Mouse (Mus musculus) kidney, adult 2 months (tissue): ENCODE data around the gene Tanc2. TPM values are rescaled to one million over a fixed set of nuclear protein-coding genes. Genes with fewer than 3 reads are reported as not detected.

Source experiments
- DNase-seq: peaks from one replicate; pipeline ENCODE4 v3.0.0; 2021
- H3K27ac ChIP-seq: fragments of 200-500 bp; 2 replicates; pipeline ENCODE4 v1.5.1; 2012; ENCODE audit warnings: low read depth, low read length, control low read depth, inconsistent platforms; ENCODE audit not compliant: insufficient read depth
- H3K27me3 ChIP-seq: fragments of 200-500 bp; replicated peaks from 2 replicates; pipeline ENCODE4 v1.6.1; 2012; ENCODE audit warnings: mild to moderate bottlenecking, moderate library complexity, low read length, inconsistent platforms; ENCODE audit not compliant: control insufficient read depth, insufficient read depth
- H3K36me3 ChIP-seq: fragments of 200-500 bp; 2 replicates; pipeline ENCODE4 v1.6.1; 2012; ENCODE audit warnings: mild to moderate bottlenecking, moderate library complexity, low read length, inconsistent platforms; ENCODE audit not compliant: control insufficient read depth, insufficient read depth
- H3K4me1 ChIP-seq: fragments of 200-500 bp; 2 replicates; pipeline ENCODE4 v1.6.1; 2011; ENCODE audit warnings: low read length; ENCODE audit not compliant: control insufficient read depth, insufficient read depth
- H3K4me3 ChIP-seq: fragments of 200-500 bp; 2 replicates; pipeline ENCODE4 v1.5.1; 2011; ENCODE audit warnings: mild to moderate bottlenecking, low read depth, low read length, control low read depth; ENCODE audit not compliant: insufficient read depth
- CTCF ChIP-seq: fragments of 200-500 bp; conservative IDR thresholded peaks from 2 replicates; pipeline ENCODE4 v1.5.1; 2011; ENCODE audit warnings: low read depth, mild to moderate bottlenecking, control low read depth, low read length, moderate library complexity, mixed read lengths; ENCODE audit not compliant: insufficient read depth, insufficient read length
- POLR2A ChIP-seq: fragments of 200-500 bp; IDR thresholded peaks from one replicate; pipeline ENCODE4 v1.6.1; 2011; ENCODE audit warnings: low read depth, low read length, control low read depth
- WGBS: fragments of 180-500 bp; shearing (Covaris S2); methylation state at CpG from one replicate; pipeline ENCODE4 v1.1.7; 2018; 5-methylcytosine and 5-hydroxymethylcytosine counted together
- polyA plus RNA-seq: library from polyadenylated mRNA; depleted of rRNA; stranded (reverse); fragments of >200 nt; gene quantifications from 2 replicates; pipeline ENCODE4 v1.2.3, GENCODE M21; 2012

The Tanc2 gene
- polyA plus RNA-seq, 1 experiment = 19.0 TPM

DNA sequence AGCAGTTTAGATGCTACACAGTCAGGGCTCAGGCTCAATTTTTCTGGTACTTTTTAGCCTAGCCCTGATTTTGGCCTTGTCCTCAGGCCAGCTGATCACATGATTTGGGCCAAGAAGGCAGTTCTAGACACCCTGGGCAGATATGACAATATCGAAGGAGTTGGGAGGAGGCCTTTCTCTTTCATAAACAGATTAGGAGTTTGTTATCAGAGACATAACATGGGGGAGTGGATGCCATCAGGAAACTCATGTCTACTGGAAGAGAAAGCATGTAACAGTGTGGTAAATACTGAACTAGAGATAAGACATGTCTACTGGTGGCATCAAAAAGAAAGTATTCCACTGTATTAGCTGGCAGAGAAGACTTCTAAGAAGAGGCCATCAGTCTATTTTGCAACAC, 295.8 kb downstream of the Tanc2 start:
- H3K27me3 ChIP-seq = no peaks in the 10 kb centered on the region
- WGBS = 85% methylated on average over 1 of the region's 1 CpGs
- TF ChIP-seq POLR2A = no peak
- TF ChIP-seq CTCF = no peak
- H3K27ac ChIP-seq = no peak overlapping the region
- DNase-seq = no peak
- H3K4me1 ChIP-seq = no peaks in the 10 kb centered on the region
- H3K4me3 ChIP-seq = no peak overlapping the region
- peaks cover 5% of the 10 kb centered on the region for H3K36me3 ChIP-seq

- Histone ChIP-seq H3K27ac (no peak overlapping the region), H3K4me3 (no peak overlapping the region), H3K4me1 (no peaks in the 10 kb centered on the region), H3K27me3 (no peaks in the 10 kb centered on the region), H3K36me3 (peaks cover 5% of the 10 kb centered on the region)
- DNase-seq = no peak
- no peak for TF ChIP-seq CTCF
- TF ChIP-seq POLR2A = no peak
- WGBS = 70% methylated on average over 1 of the region's 1 CpGs
Measured at GRCm38 (mm10) chr11:105887281-105887680, 297.5 kb downstream of the Tanc2 start.

DNA sequence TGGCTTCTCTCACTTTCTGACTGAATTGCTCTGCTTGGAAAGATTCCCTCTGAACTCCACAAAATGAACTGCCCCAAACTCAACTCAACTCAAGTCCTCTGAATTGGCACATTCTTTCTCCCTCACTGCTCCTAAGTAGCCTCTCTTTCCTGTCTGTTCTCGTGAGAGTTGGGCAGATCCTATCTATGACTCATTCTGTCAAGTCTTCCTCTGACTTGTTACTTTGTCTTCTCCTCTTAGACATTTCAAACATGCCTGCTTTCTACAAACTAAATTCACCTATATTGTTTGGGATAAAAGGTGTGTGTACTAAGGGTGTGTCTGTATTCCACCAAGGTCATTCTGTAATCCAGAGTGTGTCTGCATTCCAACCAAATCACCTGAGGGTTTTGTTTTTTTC, 309.4 kb downstream of the Tanc2 start:
- no peaks in the 10 kb centered on the region for H3K27me3 ChIP-seq
- WGBS = 31% methylated on average over 1 of the region's 1 CpGs
- H3K27ac ChIP-seq = no peak overlapping the region
- TF ChIP-seq POLR2A = no peak
- TF ChIP-seq CTCF = no peak
- no peak overlapping the region for H3K4me3 ChIP-seq
- H3K4me1 ChIP-seq = no peaks in the 10 kb centered on the region
- no peak for DNase-seq
- H3K36me3 ChIP-seq = no peaks in the 10 kb centered on the region; the same call in 1 of the 2 replicates

DNA sequence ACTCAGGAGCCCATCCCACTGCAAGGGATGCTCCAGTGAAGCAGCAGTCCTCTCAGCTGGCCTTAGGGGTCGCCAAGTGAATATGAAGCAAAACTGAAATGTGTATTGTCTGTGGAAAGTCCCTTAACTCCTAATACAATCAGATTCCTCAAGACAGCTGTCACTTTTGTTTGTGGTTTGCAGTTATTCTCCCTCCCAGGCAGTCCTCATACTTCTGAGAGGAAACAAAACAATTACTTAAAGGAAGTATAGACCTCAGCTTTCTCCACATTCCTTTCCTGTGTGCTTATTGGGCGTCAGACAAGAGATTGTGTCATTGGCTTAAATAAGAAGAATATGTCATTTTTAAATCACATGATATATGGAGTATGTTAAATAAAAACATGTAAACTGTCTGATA, 311.7 kb downstream of the Tanc2 start:
- Histone ChIP-seq H3K4me3 (no peak overlapping the region), H3K36me3 (peaks cover 3% of the 10 kb centered on the region), H3K4me1 (no peaks in the 10 kb centered on the region), H3K27ac (no peak overlapping the region), H3K27me3 (no peaks in the 10 kb centered on the region)
- 71% methylated on average over 2 of the region's 2 CpGs for WGBS
- no peak for DNase-seq
- no peak for TF ChIP-seq CTCF
- no peak for TF ChIP-seq POLR2A

DNA sequence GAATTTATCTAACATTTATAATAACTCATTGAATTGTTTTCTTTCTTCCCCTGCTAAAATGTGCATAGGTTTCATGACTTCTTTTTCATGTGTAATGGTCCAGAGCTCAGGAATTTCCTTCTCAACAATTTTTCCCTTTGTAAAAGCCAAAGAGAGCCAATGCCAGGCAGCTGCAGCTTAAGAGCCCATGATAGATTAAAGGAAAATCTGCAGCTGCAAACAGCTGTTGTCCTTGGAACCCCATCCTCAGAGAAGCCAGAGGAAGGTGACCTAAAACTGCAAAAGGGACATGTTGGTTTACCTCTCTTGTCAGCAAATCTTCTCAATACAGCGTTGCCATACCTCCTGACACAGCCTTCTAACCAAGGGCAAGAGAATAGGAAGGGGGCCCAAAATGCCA, 313.2 kb downstream of the Tanc2 start:
- Histone ChIP-seq H3K4me1 (no peaks in the 10 kb centered on the region), H3K36me3 (peaks cover 3% of the 10 kb centered on the region), H3K4me3 (no peak overlapping the region), H3K27me3 (no peaks in the 10 kb centered on the region), H3K27ac (no peak overlapping the region)
- WGBS = 73% methylated on average over 1 of the region's 1 CpGs
- TF ChIP-seq POLR2A = no peak
- TF ChIP-seq CTCF = no peak
- DNase-seq = no peak

GRCm38 (mm10) chr11:105905529-105906213, 315.9 kb downstream of the Tanc2 start:
- Histone ChIP-seq H3K36me3 (peaks cover 3% of the 10 kb centered on the region), H3K4me3 (no peak overlapping the region), H3K27me3 (no peaks in the 10 kb centered on the region), H3K27ac (no peak overlapping the region), H3K4me1 (no peaks in the 10 kb centered on the region)
- WGBS = 72% methylated on average over 4 of the region's 4 CpGs
- no peak for TF ChIP-seq CTCF
- no peak for TF ChIP-seq POLR2A
- DNase-seq = no peak

DNA sequence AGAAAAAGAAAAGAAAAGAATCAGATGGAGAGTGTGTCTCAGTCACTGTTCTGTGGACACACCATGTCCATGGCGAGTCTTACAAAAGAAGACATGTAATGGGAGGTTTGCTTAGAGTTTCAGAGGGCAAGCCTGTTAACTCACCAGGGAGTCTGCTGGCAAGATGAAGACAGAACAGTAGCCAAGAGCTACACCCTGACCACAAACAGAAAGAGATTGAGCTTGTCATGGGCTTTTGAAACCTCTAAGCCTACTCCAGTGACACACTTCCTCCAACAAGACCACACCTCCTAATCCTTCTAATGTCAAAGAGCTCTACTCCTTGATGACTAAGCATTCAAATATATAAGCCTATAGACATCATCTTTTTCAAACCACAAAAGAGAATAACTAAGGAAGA, 317.6 kb downstream of the Tanc2 start:
- 95% methylated on average over 1 of the region's 1 CpGs for WGBS
- Histone ChIP-seq H3K4me3 (no peak overlapping the region), H3K4me1 (no peaks in the 10 kb centered on the region), H3K27ac (no peak overlapping the region), H3K36me3 (peaks cover 3% of the 10 kb centered on the region), H3K27me3 (no peaks in the 10 kb centered on the region)
- TF ChIP-seq CTCF = no peak
- TF ChIP-seq POLR2A = no peak
- DNase-seq = no peak
